Mouse (Mus musculus): ENCODE measurements around the gene Gm11172. TPM values are rescaled to one million over a fixed set of nuclear protein-coding genes. Genes with fewer than 3 reads are reported as not detected.

The Gm11172 gene
- polyA plus RNA-seq, 1 experiment: not detected

- H3K4me3 ChIP-seq (ENCODE audit: control insufficient read depth, low read depth, low read length): no peak overlapping the region
- TF ChIP-seq CTCF (IDR thresholded peaks at IDR 0.05; ENCODE audit: control insufficient read depth, insufficient read depth, insufficient replicate concordance, low read depth, low read length): no peak
- TF ChIP-seq POLR2A (IDR thresholded peaks at IDR 0.05; ENCODE audit: control insufficient read depth, low read depth, low read length): no peak
- no peaks in the 10 kb centered on the region for H3K27me3 ChIP-seq (ENCODE audit: control insufficient read depth, insufficient read depth, low read length)
- H3K36me3 ChIP-seq (ENCODE audit: control insufficient read depth, insufficient read depth, low read length): no peaks in the 10 kb centered on the region
- peaks cover 2% of the 10 kb centered on the region for H3K4me1 ChIP-seq (ENCODE audit: control insufficient read depth, insufficient read depth, low read length)
- H3K27ac ChIP-seq (ENCODE audit: control insufficient read depth, insufficient read depth, low read depth, low read length): peak overlapping the region; percentile 50; the same call in 1 of the 2 replicates
These were observed 48.7 kb downstream of the Gm11172 start for GRCm38 (mm10) chr16:10861408-10861807.

Other genes starting within 250 kb of the Gm11172 start
- gene Socs1, start 27.4 kb upstream of the Gm11172 start, polyA plus RNA-seq (2012; rRNA removed): 4.0 and 5.2 TPM in 2 replicates
- gene Tnp2, start 24.3 kb upstream of the Gm11172 start, polyA plus RNA-seq (2012; rRNA removed): 28,810 and 28,975 TPM in 2 replicates
- 521 and 620 TPM in 2 replicates for gene Prm3, start 22.0 kb upstream of the Gm11172 start, polyA plus RNA-seq (2012; rRNA removed)
- gene Prm2, start 16.8 kb upstream of the Gm11172 start, polyA plus RNA-seq (2012; rRNA removed): 18,395 and 18,587 TPM in 2 replicates
- gene Prm1, start 7.1 kb upstream of the Gm11172 start, polyA plus RNA-seq (2012; rRNA removed): 15,156 and 19,194 TPM in 2 replicates
- 1.5 and 1.7 TPM in 2 replicates for gene Rmi2, start 22.1 kb downstream of the Gm11172 start, polyA plus RNA-seq (2012; rRNA removed)
- gene Snn, start 248.0 kb downstream of the Gm11172 start, polyA plus RNA-seq (2012; rRNA removed): 43.5 and 49.7 TPM in 2 replicates

Data from testis, adult 2 months (tissue).